Mouse (Mus musculus): ENCODE results near the gene St14. TPM values are rescaled to one million over a fixed set of nuclear protein-coding genes. Genes with fewer than 3 reads are reported as not detected.
A peak's percentile ranks its signal among the peaks of the same experiment; 100 is the strongest.

The St14 gene
- polyA plus RNA-seq, 1 experiment, result 0.14 TPM

- H3K27ac ChIP-seq (ENCODE audit: control insufficient read depth, insufficient read depth, low read depth, low read length), result no peak overlapping the region
- no peaks in the 10 kb centered on the region for H3K36me3 ChIP-seq (ENCODE audit: control insufficient read depth, insufficient read depth, low read length)
- no peaks in the 10 kb centered on the region for H3K27me3 ChIP-seq (ENCODE audit: control insufficient read depth, insufficient read depth, low read length)
- TF ChIP-seq POLR2A (IDR thresholded peaks at IDR 0.05; ENCODE audit: control insufficient read depth, low read depth, low read length) (no peak), CTCF (IDR thresholded peaks at IDR 0.05; ENCODE audit: control insufficient read depth, insufficient read depth, insufficient replicate concordance, low read depth, low read length) (no peak)
- no peaks in the 10 kb centered on the region for H3K4me1 ChIP-seq (ENCODE audit: control insufficient read depth, insufficient read depth, low read length)
- no peak overlapping the region for H3K4me3 ChIP-seq (ENCODE audit: control insufficient read depth, low read depth, low read length)
Observed at GRCm38 (mm10) chr9:31142924-31143323, 11.3 kb upstream of the St14 start.

- Histone ChIP-seq H3K4me3 (ENCODE audit: control insufficient read depth, low read depth, low read length) (no peak overlapping the region), H3K4me1 (ENCODE audit: control insufficient read depth, insufficient read depth, low read length) (peaks cover 17% of the 10 kb centered on the region), H3K27me3 (ENCODE audit: control insufficient read depth, insufficient read depth, low read length) (peaks cover 6% of the 10 kb centered on the region), H3K27ac (ENCODE audit: control insufficient read depth, insufficient read depth, low read depth, low read length) (no peak overlapping the region), H3K36me3 (ENCODE audit: control insufficient read depth, insufficient read depth, low read length) (no peaks in the 10 kb centered on the region)
- TF ChIP-seq CTCF (IDR thresholded peaks at IDR 0.05; ENCODE audit: control insufficient read depth, insufficient read depth, insufficient replicate concordance, low read depth, low read length) (no peak), POLR2A (IDR thresholded peaks at IDR 0.05; ENCODE audit: control insufficient read depth, low read depth, low read length) (no peak)
Observed at GRCm38 (mm10) chr9:31133131-31133530, 1.5 kb upstream of the St14 start.

- no peak overlapping the region for H3K27ac ChIP-seq (ENCODE audit: control insufficient read depth, insufficient read depth, low read depth, low read length)
Observed at GRCm38 (mm10) chr9:31130357-31131204, 1.1 kb downstream of the St14 start.

DNA sequence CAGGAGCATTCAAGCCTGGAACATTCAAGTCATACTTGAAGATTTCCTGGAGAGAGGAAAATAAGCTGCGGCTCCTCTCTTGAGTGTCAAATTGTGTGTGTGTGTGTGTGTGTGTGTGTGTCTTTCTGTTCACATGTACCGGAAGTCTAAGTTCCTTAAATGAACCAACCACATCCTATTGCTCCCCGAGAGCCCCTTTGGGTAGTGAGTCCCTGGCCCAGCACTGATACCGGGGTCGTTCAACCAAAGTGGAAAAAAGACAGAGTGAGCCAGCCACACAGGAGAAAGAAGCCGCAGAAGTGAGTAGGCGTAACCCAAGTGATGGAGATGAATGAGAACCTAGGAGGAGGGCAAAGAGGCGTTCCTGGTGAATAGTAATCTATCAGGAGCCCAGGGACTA, 1.7 kb downstream of the St14 start:
- TF ChIP-seq CTCF (IDR thresholded peaks at IDR 0.05; ENCODE audit: control insufficient read depth, insufficient read depth, insufficient replicate concordance, low read depth, low read length) (no peak), POLR2A (IDR thresholded peaks at IDR 0.05; ENCODE audit: control insufficient read depth, low read depth, low read length) (no peak)
- peaks cover 6% of the 10 kb centered on the region for H3K27me3 ChIP-seq (ENCODE audit: control insufficient read depth, insufficient read depth, low read length)

More at GRCm38 (mm10) chr9:31130357-31131204, 1.1 kb downstream of the St14 start:
- Histone ChIP-seq H3K27me3 (ENCODE audit: control insufficient read depth, insufficient read depth, low read length) (peaks cover 6% of the 10 kb centered on the region), H3K36me3 (ENCODE audit: control insufficient read depth, insufficient read depth, low read length) (no peaks in the 10 kb centered on the region), H3K4me1 (ENCODE audit: control insufficient read depth, insufficient read depth, low read length) (peaks cover 19% of the 10 kb centered on the region), H3K4me3 (ENCODE audit: control insufficient read depth, low read depth, low read length) (peak overlapping the region; percentile 87)
- TF ChIP-seq CTCF (IDR thresholded peaks at IDR 0.05; ENCODE audit: control insufficient read depth, insufficient read depth, insufficient replicate concordance, low read depth, low read length), result no peak

GRCm38 (mm10) chr9:31127876-31128465, 3.7 kb downstream of the St14 start:
- H3K4me3 ChIP-seq (ENCODE audit: control insufficient read depth, low read depth, low read length), result no peak overlapping the region

More for the DNA sequence above, 1.7 kb downstream of the St14 start:
- Histone ChIP-seq H3K4me3 (ENCODE audit: control insufficient read depth, low read depth, low read length) (no peak overlapping the region), H3K36me3 (ENCODE audit: control insufficient read depth, insufficient read depth, low read length) (no peaks in the 10 kb centered on the region), H3K4me1 (ENCODE audit: control insufficient read depth, insufficient read depth, low read length) (peaks cover 19% of the 10 kb centered on the region), H3K27ac (ENCODE audit: control insufficient read depth, insufficient read depth, low read depth, low read length) (no peak overlapping the region)

GRCm38 (mm10) chr9:31126079-31126478, 5.6 kb downstream of the St14 start:
- Histone ChIP-seq H3K36me3 (ENCODE audit: control insufficient read depth, insufficient read depth, low read length) (no peaks in the 10 kb centered on the region), H3K4me3 (ENCODE audit: control insufficient read depth, low read depth, low read length) (no peak overlapping the region), H3K27ac (ENCODE audit: control insufficient read depth, insufficient read depth, low read depth, low read length) (no peak overlapping the region), H3K27me3 (ENCODE audit: control insufficient read depth, insufficient read depth, low read length) (peaks cover 2% of the 10 kb centered on the region; the same call in 1 of the 2 replicates), H3K4me1 (ENCODE audit: control insufficient read depth, insufficient read depth, low read length) (peaks cover 9% of the 10 kb centered on the region)
- TF ChIP-seq POLR2A (IDR thresholded peaks at IDR 0.05; ENCODE audit: control insufficient read depth, low read depth, low read length), result no peak
- TF ChIP-seq CTCF (IDR thresholded peaks at IDR 0.05; ENCODE audit: control insufficient read depth, insufficient read depth, insufficient replicate concordance, low read depth, low read length), result no peak

More at GRCm38 (mm10) chr9:31127876-31128465, 3.7 kb downstream of the St14 start:
- TF ChIP-seq CTCF (IDR thresholded peaks at IDR 0.05; ENCODE audit: control insufficient read depth, insufficient read depth, insufficient replicate concordance, low read depth, low read length), result no peak
- no peak for TF ChIP-seq POLR2A (IDR thresholded peaks at IDR 0.05; ENCODE audit: control insufficient read depth, low read depth, low read length)
- H3K36me3 ChIP-seq (ENCODE audit: control insufficient read depth, insufficient read depth, low read length), result no peaks in the 10 kb centered on the region
- no peak overlapping the region for H3K27ac ChIP-seq (ENCODE audit: control insufficient read depth, insufficient read depth, low read depth, low read length)
- peaks cover 19% of the 10 kb centered on the region for H3K4me1 ChIP-seq (ENCODE audit: control insufficient read depth, insufficient read depth, low read length)
- peaks cover 6% of the 10 kb centered on the region for H3K27me3 ChIP-seq (ENCODE audit: control insufficient read depth, insufficient read depth, low read length)

- no peak for TF ChIP-seq CTCF (IDR thresholded peaks at IDR 0.05; ENCODE audit: control insufficient read depth, insufficient read depth, insufficient replicate concordance, low read depth, low read length)
- TF ChIP-seq POLR2A (IDR thresholded peaks at IDR 0.05; ENCODE audit: control insufficient read depth, low read depth, low read length), result no peak
- Histone ChIP-seq H3K36me3 (ENCODE audit: control insufficient read depth, insufficient read depth, low read length) (no peaks in the 10 kb centered on the region), H3K4me1 (ENCODE audit: control insufficient read depth, insufficient read depth, low read length) (peaks cover 4% of the 10 kb centered on the region; the same call in 1 of the 2 replicates), H3K27ac (ENCODE audit: control insufficient read depth, insufficient read depth, low read depth, low read length) (no peak overlapping the region), H3K4me3 (ENCODE audit: control insufficient read depth, low read depth, low read length) (no peak overlapping the region), H3K27me3 (ENCODE audit: control insufficient read depth, insufficient read depth, low read length) (no peaks in the 10 kb centered on the region)
Observed at GRCm38 (mm10) chr9:31122464-31123030, 9.1 kb downstream of the St14 start.

Data from testis, adult 2 months (tissue).